Mouse (Mus musculus) liver, embryonic 14.5 days (tissue): ENCODE data around the gene Med14.

Experiments
- CTCF ChIP-seq: IDR thresholded peaks from 2 replicates; pipeline ENCODE4 v1.5.1; 2016; ENCODE audit warnings: antibody characterized with exemption, low read depth, control low read depth
- EP300 ChIP-seq: IDR thresholded peaks from 2 replicates; pipeline ENCODE4 v1.6.1; 2016; ENCODE audit warnings: antibody characterized with exemption, low read depth

DNA sequence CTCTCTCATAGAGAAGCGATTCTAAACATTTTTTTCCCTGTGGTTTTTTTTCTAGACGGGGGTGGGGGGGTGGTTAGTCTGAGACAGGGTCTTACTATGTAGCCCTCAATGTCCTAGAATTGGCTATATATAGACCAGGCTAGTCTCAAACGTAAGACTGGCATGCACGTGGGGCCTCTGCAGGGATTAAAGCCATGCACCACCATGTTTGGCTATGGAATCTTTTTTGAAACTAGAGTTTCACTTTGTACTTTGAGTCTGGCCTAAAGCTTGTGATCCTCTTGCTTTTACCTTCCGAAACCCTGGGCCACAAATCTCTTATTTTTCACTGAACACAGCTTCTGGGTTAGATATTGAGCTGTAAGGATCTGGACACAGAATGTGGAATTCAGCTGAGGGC lies 2.2 kb downstream of the Med14 start:
- TF ChIP-seq EP300 (no peak), CTCF (no peak)
